Mouse (Mus musculus) midbrain, embryonic 15.5 days (tissue): ENCODE results near the gene Ryr1. TPM values are rescaled to one million over a fixed set of nuclear protein-coding genes. Genes with fewer than 3 reads are reported as not detected.
A peak's percentile ranks its signal among the peaks of the same experiment; 100 is the strongest.

Experiments used
- ATAC-seq: fragments of 200-750 bp; cut with Nextera tagmentation; replicated peaks from 2 replicates; pipeline ENCODE4 v1.8.0; 2017; ENCODE audit warnings: moderate TSS enrichment
- H3K27ac ChIP-seq: fragments of 300-500 bp; sonication (generic); 2 replicates; pipeline ENCODE4 v1.5.1; 2015; ENCODE audit warnings: mild to moderate bottlenecking, inconsistent platforms
- H3K27me3 ChIP-seq: fragments of 300-500 bp; sonication (generic); replicated peaks from 2 replicates; pipeline ENCODE4 v1.6.1; 2015; ENCODE audit warnings: inconsistent platforms
- H3K36me3 ChIP-seq: fragments of 300-500 bp; sonication (generic); replicated peaks from 2 replicates; pipeline ENCODE4 v1.6.1; 2015; ENCODE audit warnings: inconsistent platforms
- H3K4me1 ChIP-seq: fragments of 300-500 bp; sonication (generic); 2 replicates; pipeline ENCODE4 v1.6.1; 2015; ENCODE audit warnings: inconsistent platforms
- H3K4me2 ChIP-seq: fragments of 300-500 bp; sonication (generic); 2 replicates; pipeline ENCODE4 v1.6.1; 2015; ENCODE audit warnings: inconsistent platforms, mild to moderate bottlenecking, moderate library complexity
- H3K4me3 ChIP-seq: fragments of 300-500 bp; sonication (generic); 2 replicates; pipeline ENCODE4 v1.5.1; 2015; ENCODE audit warnings: mild to moderate bottlenecking, inconsistent platforms
- H3K9ac ChIP-seq: fragments of 300-500 bp; sonication (generic); 2 replicates; pipeline ENCODE4 v1.6.1; 2015; ENCODE audit warnings: mild to moderate bottlenecking, inconsistent platforms
- H3K9me3 ChIP-seq: fragments of 300-500 bp; sonication (generic); 2 replicates; pipeline ENCODE4 v1.6.1; 2016; ENCODE audit warnings: inconsistent platforms
- WGBS: fragments of 180-500 bp; shearing (Covaris S2); methylation state at CpG from one replicate; pipeline ENCODE4 v1.1.7; 2015; ENCODE audit warnings: mixed read lengths; 5-methylcytosine and 5-hydroxymethylcytosine counted together
- polyA plus RNA-seq: library from polyadenylated mRNA; unstranded; fragments of >200 nt; fragmentation: Nextera tagmentation; extraction: Ambion mirVana; gene quantifications from 2 replicates; pipeline ENCODE4 v1.2.1, GENCODE M21; 2015

Ryr1 gene
- polyA plus RNA-seq, 1 experiment from 2014 or later, result 12.4 TPM

- WGBS, result 90% methylated on average over 12 of the region's 12 CpGs
- Histone ChIP-seq H3K9ac (no peak overlapping the region), H3K4me1 (no peaks in the 10 kb centered on the region), H3K36me3 (no peaks in the 10 kb centered on the region), H3K4me3 (no peak overlapping the region), H3K9me3 (no peaks in the 10 kb centered on the region), H3K27me3 (no peaks in the 10 kb centered on the region), H3K27ac (no peak overlapping the region), H3K4me2 (no peak overlapping the region)
- ATAC-seq, result no peak
Measured at GRCm38 (mm10) chr7:29101286-29102017, 23.5 kb downstream of the Ryr1 start.

GRCm38 (mm10) chr7:29097131-29097530 is 27.8 kb downstream of the Ryr1 start:
- Histone ChIP-seq H3K9me3 (no peaks in the 10 kb centered on the region), H3K36me3 (no peaks in the 10 kb centered on the region), H3K4me1 (no peaks in the 10 kb centered on the region), H3K4me2 (no peak overlapping the region), H3K27ac (no peak overlapping the region), H3K4me3 (no peak overlapping the region), H3K27me3 (no peaks in the 10 kb centered on the region), H3K9ac (no peak overlapping the region)
- ATAC-seq, result no peak
- WGBS, result 85% methylated on average over 16 of the region's 16 CpGs

GRCm38 (mm10) chr7:29088817-29089216 is 36.2 kb downstream of the Ryr1 start:
- Histone ChIP-seq H3K27ac (no peak overlapping the region), H3K4me2 (no peak overlapping the region), H3K9me3 (no peaks in the 10 kb centered on the region), H3K36me3 (no peaks in the 10 kb centered on the region), H3K4me1 (no peaks in the 10 kb centered on the region), H3K9ac (no peak overlapping the region), H3K27me3 (no peaks in the 10 kb centered on the region), H3K4me3 (no peak overlapping the region)
- WGBS, result 77% methylated on average over 6 of the region's 6 CpGs
- ATAC-seq, result no peak

- H3K4me2 ChIP-seq, result no peak overlapping the region
- ATAC-seq, result no peak
- 93% methylated on average over 10 of the region's 10 CpGs for WGBS
Measured at GRCm38 (mm10) chr7:29086902-29087301, 38.1 kb downstream of the Ryr1 start.

GRCm38 (mm10) chr7:29085981-29086380 is 39.0 kb downstream of the Ryr1 start:
- no peak for ATAC-seq
- no peaks in the 10 kb centered on the region for H3K4me1 ChIP-seq
- no peak overlapping the region for H3K4me3 ChIP-seq
- no peak overlapping the region for H3K4me2 ChIP-seq
- WGBS, result 92% methylated on average over 30 of the region's 30 CpGs
- no peak overlapping the region for H3K9ac ChIP-seq
- H3K36me3 ChIP-seq, result no peaks in the 10 kb centered on the region
- no peaks in the 10 kb centered on the region for H3K27me3 ChIP-seq
- H3K27ac ChIP-seq, result no peak overlapping the region
- H3K9me3 ChIP-seq, result no peaks in the 10 kb centered on the region

More at GRCm38 (mm10) chr7:29086902-29087301, 38.1 kb downstream of the Ryr1 start:
- H3K4me1 ChIP-seq, result no peaks in the 10 kb centered on the region
- H3K27ac ChIP-seq, result no peak overlapping the region
- H3K27me3 ChIP-seq, result no peaks in the 10 kb centered on the region
- no peaks in the 10 kb centered on the region for H3K9me3 ChIP-seq
- H3K4me3 ChIP-seq, result no peak overlapping the region
- H3K9ac ChIP-seq, result no peak overlapping the region
- no peaks in the 10 kb centered on the region for H3K36me3 ChIP-seq

- H3K36me3 ChIP-seq, result no peaks in the 10 kb centered on the region
- no peak overlapping the region for H3K9ac ChIP-seq
- H3K27ac ChIP-seq, result no peak overlapping the region
- H3K4me3 ChIP-seq, result no peak overlapping the region
- no peaks in the 10 kb centered on the region for H3K27me3 ChIP-seq
- H3K4me1 ChIP-seq, result no peaks in the 10 kb centered on the region
- ATAC-seq, result no peak
- WGBS, result 88% methylated on average over 3 of the region's 3 CpGs
- H3K9me3 ChIP-seq, result no peaks in the 10 kb centered on the region
- no peak overlapping the region for H3K4me2 ChIP-seq
Measured at GRCm38 (mm10) chr7:29084411-29084810, 40.6 kb downstream of the Ryr1 start.

- H3K36me3 ChIP-seq, result no peaks in the 10 kb centered on the region
- H3K4me2 ChIP-seq, result no peak overlapping the region
- no peaks in the 10 kb centered on the region for H3K4me1 ChIP-seq
- no peak for ATAC-seq
- no peak overlapping the region for H3K9ac ChIP-seq
- H3K27me3 ChIP-seq, result no peaks in the 10 kb centered on the region
- no peaks in the 10 kb centered on the region for H3K9me3 ChIP-seq
- H3K4me3 ChIP-seq, result no peak overlapping the region
- H3K27ac ChIP-seq, result no peak overlapping the region
- WGBS, result 79% methylated on average over 12 of the region's 12 CpGs
Measured at GRCm38 (mm10) chr7:29079419-29079950, 45.5 kb downstream of the Ryr1 start.

- Histone ChIP-seq H3K27ac (no peak overlapping the region), H3K4me3 (no peak overlapping the region), H3K9ac (no peak overlapping the region), H3K27me3 (no peaks in the 10 kb centered on the region), H3K36me3 (no peaks in the 10 kb centered on the region), H3K4me2 (no peak overlapping the region), H3K4me1 (peaks cover 10% of the 10 kb centered on the region; the same call in 1 of the 2 replicates), H3K9me3 (no peaks in the 10 kb centered on the region)
- ATAC-seq, result no peak
- WGBS, result 60% methylated on average over 9 of the region's 9 CpGs
Measured at GRCm38 (mm10) chr7:29076977-29077376, 48.0 kb downstream of the Ryr1 start.

- H3K27me3 ChIP-seq, result no peaks in the 10 kb centered on the region
Measured at GRCm38 (mm10) chr7:29075208-29075607, 49.8 kb downstream of the Ryr1 start.

GRCm38 (mm10) chr7:29072689-29073088 is 52.3 kb downstream of the Ryr1 start:
- H3K27ac ChIP-seq, result peak overlapping the region; percentile 85; the same call in 1 of the 2 replicates
- no peak overlapping the region for H3K9ac ChIP-seq
- no peaks in the 10 kb centered on the region for H3K9me3 ChIP-seq
- no peak for ATAC-seq
- peak overlapping the region; percentile 65 for H3K4me2 ChIP-seq
- WGBS, result 50% methylated on average over 11 of the region's 11 CpGs
- H3K36me3 ChIP-seq, result no peaks in the 10 kb centered on the region
- peaks cover 25% of the 10 kb centered on the region for H3K4me1 ChIP-seq
- peak overlapping the region; percentile 2; the same call in 1 of the 2 replicates for H3K4me3 ChIP-seq
- H3K27me3 ChIP-seq, result 0 out of 2 replicates have a peak, but pooled peaks cover 3% of the 10 kb centered on the region

More at GRCm38 (mm10) chr7:29075208-29075607, 49.8 kb downstream of the Ryr1 start:
- H3K9ac ChIP-seq, result no peak overlapping the region
- no peaks in the 10 kb centered on the region for H3K9me3 ChIP-seq
- H3K27ac ChIP-seq, result no peak overlapping the region
- H3K36me3 ChIP-seq, result no peaks in the 10 kb centered on the region
- no peak overlapping the region for H3K4me3 ChIP-seq
- peaks cover 25% of the 10 kb centered on the region for H3K4me1 ChIP-seq
- no peak for ATAC-seq
- no peak overlapping the region for H3K4me2 ChIP-seq
- WGBS, result 79% methylated on average over 6 of the region's 6 CpGs

- H3K4me3 ChIP-seq, result peak overlapping the region; percentile 45
- peak overlapping the region; percentile 65 for H3K4me2 ChIP-seq
- no peaks in the 10 kb centered on the region for H3K9me3 ChIP-seq
- WGBS, result 3% methylated on average over 41 of the region's 42 CpGs
- H3K4me1 ChIP-seq, result peaks cover 25% of the 10 kb centered on the region
- peak; percentile 91 for ATAC-seq
- H3K36me3 ChIP-seq, result no peaks in the 10 kb centered on the region
- H3K27me3 ChIP-seq, result 0 out of 2 replicates have a peak, but pooled peaks cover 3% of the 10 kb centered on the region
- peak overlapping the region; percentile 85 for H3K27ac ChIP-seq
- H3K9ac ChIP-seq, result peak overlapping the region; percentile 56
Measured at GRCm38 (mm10) chr7:29071169-29071891, 53.6 kb downstream of the Ryr1 start.

GRCm38 (mm10) chr7:29070364-29071168 is 54.4 kb downstream of the Ryr1 start:
- peak overlapping the region; percentile 45 for H3K4me3 ChIP-seq
- WGBS, result 30% methylated on average over 12 of the region's 12 CpGs
- H3K36me3 ChIP-seq, result no peaks in the 10 kb centered on the region
- 0 out of 2 replicates have a peak, but pooled peaks cover 3% of the 10 kb centered on the region for H3K27me3 ChIP-seq
- H3K9me3 ChIP-seq, result no peaks in the 10 kb centered on the region
- peaks cover 25% of the 10 kb centered on the region for H3K4me1 ChIP-seq
- H3K27ac ChIP-seq, result peak overlapping the region; percentile 85
- ATAC-seq, result peak; percentile 71
- peak overlapping the region; percentile 65 for H3K4me2 ChIP-seq
- H3K9ac ChIP-seq, result no peak overlapping the region
